Mouse (Mus musculus) ovary, postnatal 10 days (tissue): ENCODE measurements around the gene Ptprcap.
"Not testable (repeated sequence)": the region's sequence is repeated elsewhere in the genome, so short reads cannot be mapped to it uniquely, and the experiment has no call there.

ENCODE experiments used
- DNase-seq: peaks from one replicate; pipeline ENCODE4 v3.0.0; 2022; ENCODE audit warnings: low spot score

The Ptprcap gene

DNA sequence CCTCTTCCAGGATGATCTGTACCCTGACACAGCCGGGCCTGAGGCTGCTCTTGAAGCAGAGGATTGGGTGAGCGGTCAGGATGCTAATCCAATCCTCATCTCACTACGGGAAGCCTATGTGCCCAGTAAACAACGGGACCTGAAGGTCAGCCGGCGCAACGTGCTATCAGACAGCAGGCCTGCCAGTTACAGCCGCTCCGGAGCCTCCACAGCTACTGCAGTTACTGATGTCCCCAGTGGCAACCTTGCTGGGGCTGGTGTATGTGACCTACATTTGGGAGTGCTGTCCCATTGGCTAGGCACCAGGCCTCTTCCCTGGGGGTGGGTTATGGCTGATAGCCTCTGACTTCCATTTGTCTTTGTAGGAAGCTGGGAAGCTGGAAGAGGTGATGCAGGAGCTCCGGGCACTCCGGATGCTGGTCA, at the start of gene Ptprcap:
Gene Ptprcap (plus strand): TSS at position 373 of the 423 bp plus-strand sequence.
- DNase-seq = no peak

DNA sequence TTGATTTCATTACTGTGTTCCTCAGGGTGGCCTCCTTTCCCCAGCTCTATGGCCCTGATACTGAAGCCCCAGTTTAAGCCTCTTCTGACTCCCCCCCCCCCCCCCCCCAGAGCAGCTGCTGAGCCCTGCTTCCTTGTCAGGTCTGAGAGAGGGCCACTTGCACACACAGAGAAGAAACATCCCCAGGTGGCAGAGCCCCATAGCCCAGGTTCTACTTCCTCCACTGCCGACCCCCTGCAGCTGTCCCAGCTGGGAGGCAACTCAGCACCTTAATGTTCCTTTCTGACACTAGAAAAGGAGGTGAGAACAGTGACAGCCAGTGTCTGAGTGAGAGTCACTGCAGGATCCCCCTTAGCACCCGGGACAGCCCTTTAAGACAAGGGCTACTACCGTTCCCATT, 49.6 kb upstream of the Ptprcap start:
- DNase-seq = no peak

DNA sequence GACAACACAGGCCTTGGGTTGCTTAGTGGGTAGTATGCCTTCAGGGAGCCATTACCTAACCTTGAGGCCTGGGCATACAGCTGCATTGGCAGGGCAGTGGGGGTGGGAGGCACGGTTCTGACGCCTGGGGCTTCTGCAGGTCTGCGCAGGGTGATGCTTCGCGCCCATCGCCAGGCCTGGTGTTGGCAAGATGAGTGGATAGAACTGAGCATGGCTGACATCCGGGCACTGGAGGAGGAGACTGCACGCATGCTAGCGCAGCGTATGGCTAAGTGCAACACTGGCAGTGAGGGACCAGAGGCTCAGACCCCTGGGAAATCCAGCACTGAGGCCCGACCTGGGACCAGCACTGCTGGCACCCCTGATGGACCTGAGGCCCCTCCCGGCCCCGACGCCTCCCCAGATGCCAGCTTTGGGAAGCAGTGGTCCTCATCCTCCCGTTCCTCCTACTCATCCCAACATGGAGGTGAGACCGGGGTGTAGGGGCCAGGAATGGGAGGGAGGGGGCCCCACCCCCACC, 48.7 kb upstream of the Ptprcap start:
- no peak for DNase-seq

DNA sequence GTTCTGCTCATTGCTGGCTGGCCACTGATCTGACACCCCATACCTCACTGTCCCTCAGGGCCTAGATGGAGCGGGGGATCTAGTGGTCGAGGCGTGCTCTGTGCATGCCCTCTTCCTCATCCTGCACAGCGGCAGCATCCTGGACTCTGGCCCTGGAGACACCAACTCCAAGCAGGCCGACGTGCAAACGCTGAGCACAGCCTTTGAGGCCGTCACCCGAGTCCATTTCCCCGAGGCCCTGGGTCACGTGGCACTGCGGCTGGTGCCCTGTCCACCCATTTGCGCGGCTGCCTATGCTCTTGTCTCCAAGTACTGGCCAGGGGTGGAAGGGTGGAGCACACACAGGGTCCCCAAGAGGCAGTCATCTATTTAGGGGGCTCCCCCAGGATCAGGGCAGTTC, 46.8 kb upstream of the Ptprcap start:
- DNase-seq = no peak

DNA sequence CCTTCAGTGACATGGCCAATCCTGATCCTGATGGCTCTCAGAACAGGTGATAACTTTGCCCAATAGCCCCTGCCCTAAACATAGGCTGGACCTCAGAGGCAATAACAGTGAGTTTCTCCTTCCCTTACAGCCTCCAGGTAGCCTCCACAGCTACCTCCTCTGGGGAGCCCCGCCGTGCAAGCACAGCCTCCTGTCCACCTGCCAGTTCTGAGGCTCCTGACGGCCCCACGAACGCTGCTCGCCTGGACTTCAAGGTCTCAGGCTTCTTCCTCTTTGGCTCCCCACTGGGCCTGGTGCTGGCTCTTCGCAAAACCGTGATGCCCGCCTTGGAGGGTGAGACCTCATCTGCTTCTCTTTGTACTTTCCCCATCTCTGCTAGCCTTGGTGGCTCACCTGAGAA, 44.9 kb upstream of the Ptprcap start:
- no peak for DNase-seq

DNA sequence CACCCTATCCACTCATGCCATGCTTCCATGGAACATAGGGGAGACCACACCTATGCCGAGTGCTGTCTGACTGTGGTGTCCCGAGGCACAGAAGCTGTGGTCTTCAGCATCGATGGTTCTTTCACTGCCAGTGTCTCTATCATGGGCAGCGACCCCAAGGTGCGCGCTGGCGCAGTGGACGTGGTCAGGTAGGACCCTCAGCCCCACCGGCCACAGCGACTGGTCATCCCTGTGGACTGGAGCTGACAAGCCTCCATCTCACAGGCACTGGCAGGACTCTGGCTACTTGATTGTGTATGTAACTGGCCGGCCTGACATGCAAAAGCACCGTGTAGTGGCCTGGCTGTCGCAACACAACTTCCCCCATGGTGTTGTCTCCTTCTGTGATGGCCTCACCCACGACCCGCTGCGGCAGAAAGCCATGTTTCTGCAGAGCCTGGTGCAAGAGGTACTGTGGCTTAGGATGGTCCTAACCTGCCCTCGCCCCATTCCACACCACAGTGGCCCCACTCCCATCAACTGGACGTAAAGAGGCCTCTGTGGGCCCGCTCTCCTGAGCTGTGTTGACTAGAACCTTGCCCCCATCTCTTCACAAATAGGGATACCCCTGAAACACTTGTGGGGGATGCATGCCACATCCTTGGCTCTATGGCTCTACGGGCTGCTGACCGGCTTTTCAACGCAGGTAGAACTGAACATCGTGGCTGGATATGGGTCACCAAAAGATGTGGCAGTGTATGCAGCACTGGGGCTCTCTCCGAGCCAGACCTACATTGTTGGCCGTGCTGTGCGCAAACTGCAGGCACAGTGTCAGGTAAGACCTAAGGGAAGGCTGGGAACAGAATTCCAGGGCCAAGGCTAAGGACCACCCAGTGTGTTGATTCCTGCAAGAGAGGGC, 41.1 kb upstream of the Ptprcap start:
- no peak for DNase-seq

DNA sequence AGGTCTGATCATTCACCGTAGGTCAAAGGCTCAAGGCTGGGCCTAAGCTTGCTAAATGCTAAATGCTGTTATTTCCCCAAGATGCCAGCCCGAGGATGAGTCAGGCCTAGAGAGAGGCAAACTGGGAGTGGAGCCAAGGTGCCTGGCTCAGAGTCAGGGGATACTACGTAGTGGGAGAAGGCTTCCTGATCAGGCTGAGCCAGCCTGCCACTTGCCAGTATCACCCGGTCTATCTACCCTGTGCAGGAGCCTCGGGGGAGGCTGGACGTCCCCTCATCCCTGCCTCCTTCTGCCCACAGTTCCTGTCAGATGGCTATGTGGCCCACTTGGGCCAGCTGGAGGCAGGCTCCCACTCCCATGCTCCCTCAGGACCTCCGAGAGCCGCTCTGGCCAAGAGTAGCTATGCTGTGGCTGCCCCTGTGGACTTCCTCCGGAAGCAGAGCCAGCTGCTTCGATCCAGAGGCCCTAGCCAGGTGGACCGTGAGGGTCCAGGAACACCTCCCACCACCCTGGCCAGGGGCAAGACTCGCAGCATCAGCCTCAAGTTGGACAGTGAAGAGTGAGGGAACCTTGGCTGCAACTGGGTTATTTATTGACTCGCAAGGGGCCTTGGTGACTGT, 40.1 kb upstream of the Ptprcap start:
- DNase-seq = peak; percentile 55

- DNase-seq = no peak
Observed at GRCm38 (mm10) chr19:4113806-4114230, 39.6 kb upstream of the Ptprcap start.

DNA sequence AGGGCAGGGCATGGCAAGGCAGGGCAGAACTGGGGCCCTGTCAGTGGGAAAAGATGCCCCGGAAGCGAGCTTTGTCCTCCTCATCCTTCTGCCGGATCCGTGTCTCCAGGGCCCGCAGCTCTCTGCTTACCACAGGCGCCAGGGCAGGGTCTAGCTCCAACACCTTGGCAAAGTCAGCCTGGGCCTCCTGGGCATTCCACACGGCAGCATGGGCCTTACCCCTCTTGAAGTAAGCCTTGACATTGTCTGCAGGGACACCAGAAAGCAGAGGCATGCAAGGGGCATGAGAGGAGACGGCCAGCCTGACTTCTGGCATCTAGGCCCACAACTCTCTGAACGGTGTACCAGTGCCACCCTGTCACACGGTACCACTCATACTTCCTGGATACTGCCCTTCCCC, 38.9 kb upstream of the Ptprcap start:
- no peak for DNase-seq

- DNase-seq = no peak
Observed at GRCm38 (mm10) chr19:4115144-4115543, 38.3 kb upstream of the Ptprcap start.

DNA sequence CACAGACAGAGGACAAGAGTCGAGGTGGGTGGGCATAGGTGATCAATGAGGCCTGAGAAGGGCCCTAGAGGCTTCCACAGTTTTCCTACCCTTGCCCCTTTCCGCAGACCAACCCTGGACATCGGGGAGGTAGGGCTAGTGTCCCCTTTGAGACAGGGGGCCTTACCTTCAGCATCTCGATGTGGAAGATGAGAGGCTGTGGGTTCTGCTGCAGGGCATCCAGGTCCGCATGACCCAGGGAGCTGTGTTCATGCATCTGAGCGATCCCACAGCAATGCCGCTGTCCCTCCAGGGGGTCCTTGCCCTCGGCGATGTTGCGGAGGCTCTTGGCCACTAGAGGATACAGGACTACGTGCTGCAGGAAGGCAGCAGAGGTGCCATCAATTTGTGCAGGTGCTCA, 37.6 kb upstream of the Ptprcap start:
- DNase-seq = no peak

- no peak for DNase-seq
Observed at GRCm38 (mm10) chr19:4117006-4117405, 36.4 kb upstream of the Ptprcap start.

DNA sequence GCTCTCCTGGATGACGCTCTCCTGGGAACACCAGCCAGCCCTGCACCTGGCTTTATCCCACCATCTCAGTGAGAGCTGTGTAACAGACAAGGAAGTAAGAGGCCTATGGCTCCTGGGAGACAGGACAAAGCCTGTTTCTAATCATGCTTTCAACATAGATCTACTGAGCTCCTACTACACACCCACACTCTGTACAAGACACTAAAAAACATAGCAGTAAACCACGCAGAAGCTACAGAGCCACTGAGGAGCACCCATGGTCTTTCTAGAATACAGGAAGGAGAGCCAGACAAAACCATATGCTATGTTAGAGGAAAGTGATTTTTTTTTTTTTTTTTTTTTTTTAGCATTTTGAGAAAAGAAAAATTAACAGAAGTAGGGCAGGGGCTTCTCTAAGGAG, 35.1 kb upstream of the Ptprcap start:
- no peak for DNase-seq

DNA sequence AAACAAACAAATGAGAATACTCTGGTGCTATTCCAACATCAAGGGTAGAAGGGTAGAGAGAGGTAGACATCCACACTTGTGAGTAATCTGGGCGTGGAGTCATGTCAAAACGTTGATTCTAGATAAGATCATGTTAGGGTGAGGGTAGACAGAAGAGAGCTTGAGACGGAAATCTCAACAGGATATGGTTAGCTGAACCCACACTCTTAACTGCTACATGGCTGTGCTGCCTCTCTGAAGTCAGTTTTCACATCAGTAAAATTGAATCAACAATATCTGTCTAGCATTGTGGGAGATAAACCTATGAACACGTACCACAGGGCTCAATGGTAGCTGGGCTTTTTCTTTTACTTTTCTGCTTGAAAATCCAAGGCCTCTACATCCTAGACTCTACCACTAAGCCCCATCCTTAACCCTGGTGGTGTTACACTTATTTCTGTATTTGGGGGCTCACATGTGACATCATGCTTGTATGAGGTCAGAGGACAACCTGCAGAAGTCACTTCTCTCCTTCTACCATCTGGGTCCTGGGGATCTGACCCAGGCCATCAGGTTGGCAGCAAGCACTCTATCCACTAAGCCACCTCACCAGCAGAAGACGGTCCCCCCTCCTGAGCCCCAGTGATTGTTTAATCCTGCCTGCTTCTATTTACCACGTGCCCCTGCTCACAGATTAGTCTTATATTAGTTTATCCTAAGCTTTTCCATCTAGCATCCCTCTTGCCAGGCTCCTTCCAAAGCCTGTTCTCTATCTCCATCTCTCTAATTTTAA, 33.5 kb upstream of the Ptprcap start:
- DNase-seq = no peak

- DNase-seq = no peak
Observed at GRCm38 (mm10) chr19:4120496-4120895, 32.9 kb upstream of the Ptprcap start.

DNA sequence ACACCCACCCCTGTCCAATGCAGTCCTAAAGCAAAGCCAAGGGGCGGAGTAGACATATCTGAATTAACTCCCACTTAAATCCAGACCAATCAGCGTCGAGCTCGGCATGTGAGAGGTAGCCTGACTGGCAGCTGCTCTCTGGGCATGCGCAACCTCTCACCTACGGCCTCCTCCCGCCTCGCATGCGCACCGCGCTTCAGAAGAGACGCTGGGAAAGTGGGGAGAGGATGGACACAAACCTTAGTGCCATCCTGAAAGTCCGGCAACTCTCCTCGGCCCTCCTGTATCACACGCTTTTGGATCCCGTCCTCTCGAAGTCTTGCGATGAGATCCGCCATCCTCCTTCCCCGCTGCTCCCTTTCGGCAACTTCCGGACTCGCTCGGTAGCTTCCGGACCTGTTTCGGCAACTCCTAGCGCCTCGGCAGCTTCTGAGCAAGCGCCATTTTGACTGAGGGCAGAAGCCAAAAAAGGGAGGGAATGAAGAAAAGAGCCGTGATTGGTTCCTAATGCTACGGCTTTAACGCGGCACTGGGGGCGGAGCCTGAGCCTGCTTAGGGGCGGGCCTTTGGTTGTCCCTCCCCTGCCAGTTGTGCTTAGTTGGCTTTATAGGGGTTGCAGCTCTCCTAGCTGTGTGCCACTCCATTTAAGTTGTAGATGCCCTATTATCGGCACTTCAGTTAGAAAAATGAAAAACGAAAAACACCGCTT, 32.2 kb upstream of the Ptprcap start:
- peak; percentile 95 for DNase-seq

DNA sequence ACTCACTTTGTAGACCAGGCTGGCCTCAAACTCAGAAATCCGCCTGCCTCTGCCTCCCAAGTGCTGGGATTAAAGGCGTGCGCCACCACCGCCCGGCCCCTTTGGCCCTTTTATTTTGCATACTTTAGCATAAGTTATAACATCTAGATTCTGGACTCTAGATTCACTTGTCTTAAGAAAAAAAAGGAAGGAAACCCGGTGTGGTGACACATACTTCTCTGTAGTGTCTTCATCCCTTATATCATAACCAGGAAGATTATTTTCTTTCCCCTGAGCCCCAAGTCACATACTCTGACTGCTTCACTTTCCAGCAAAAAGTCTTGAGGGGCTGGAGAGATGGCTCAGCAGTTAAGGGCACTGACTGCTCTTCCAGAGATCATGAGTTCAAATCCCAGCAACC, 31.5 kb upstream of the Ptprcap start:
- DNase-seq = not testable (repeated sequence)

DNA sequence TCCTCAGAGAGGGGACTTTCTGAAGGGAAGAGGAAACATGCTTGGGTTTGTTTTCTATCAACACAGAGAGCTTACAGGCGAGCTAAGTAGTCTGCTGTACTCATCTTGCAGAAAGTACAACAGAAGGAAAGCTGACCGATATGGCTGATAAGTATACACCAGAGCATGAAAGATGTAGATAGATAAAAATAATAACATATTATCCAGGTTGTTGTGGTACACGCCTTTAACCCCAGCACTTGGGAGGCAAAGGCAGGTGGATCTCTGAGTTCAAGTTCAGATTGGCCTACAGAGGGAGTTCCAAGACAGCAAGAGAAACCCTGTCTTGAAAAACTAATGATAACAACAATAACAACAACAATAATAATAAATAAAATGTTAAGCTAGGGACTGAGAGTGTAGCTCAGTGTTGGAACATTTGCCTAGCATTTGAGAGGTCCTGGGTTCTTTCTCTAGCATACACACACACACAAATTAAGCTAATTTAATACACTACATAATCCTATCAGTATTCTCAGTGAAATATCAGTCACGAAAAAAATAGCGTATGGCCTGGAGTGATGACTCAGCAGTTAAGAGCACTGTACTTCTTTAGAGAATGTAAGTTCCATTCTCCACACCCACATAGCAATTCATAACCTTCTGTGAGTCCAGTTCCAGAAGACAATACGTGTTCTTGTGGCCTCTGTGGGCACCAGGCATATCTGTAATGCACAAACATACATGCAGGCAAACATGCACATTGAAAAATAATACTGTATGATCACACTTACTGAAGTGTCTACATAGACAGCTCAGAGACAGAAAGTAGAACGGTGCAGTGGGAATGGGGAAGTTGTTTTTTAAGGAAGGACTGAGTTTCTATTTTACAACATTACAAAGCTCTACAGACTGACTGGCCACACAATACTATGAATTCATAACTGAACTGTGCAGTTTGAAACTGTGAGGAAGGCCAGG, 30.7 kb upstream of the Ptprcap start:
- no peak for DNase-seq

- DNase-seq = no peak
Observed at GRCm38 (mm10) chr19:4124432-4124831, 29.0 kb upstream of the Ptprcap start.

DNA sequence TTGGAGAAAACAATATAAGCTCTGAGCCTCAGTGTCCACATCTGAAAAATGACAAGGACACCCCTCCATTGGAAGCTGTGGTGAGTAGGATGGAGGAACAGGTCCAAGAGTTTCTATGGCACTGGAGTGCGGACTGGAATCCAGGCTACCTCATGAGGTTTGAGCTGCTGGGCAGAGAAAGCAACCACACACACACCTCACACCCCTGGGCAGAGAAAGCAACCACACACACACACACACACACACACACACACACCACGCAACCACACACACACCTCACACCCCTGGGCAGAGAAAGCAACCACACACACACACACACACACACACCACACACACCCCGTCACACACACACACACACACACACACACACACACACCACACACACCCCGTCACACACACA, 28.1 kb upstream of the Ptprcap start:
- DNase-seq = not testable (repeated sequence)
